33 mouse cellular contexts compared by ENCODE assay signal in the genomic region with DNA sequence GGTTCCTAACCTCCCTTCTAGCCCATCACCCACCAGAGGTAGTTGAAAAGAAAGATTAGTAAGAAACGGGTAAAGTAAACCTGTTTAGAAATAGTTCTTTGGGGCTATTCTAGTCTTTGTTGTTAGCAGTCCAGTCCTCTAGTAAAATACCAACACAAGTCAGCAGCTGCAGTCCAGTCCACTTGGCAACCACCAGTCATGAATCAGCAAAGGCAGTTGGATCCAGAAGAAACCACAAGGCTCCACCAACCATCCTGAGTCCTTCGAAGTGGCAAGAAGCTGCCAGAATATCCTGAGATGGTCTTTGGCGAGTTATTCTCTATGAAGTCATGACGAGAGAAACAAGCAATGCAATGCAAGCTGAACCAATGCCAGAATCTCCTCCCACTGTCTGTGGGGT.
"Had no signal": no experiment of that assay in that cellular context is flagged by ENCODE, and none has a peak within 500 bp of the region (broad histone marks: within the 10 kb centered on the region; RNA-seq: fewer than 3 reads in every experiment).

No protein-coding gene starts in this region.

- H3K4me3 ChIP-seq: heart, embryonic 12.5 days; heart, embryonic 13.5 days; heart, embryonic 15.5 days; hindbrain, embryonic 10.5 days; hindbrain, embryonic 12.5 days; hindbrain, embryonic 13.5 days; hindbrain, embryonic 15.5 days; intestine, embryonic 15.5 days; kidney, embryonic 15.5 days; layer of hippocampus, adult 2 months; left cerebral cortex, adult 2 months had no signal

- DNase-seq: heart, postnatal 10 days; heart, postnatal 14 days; heart, postnatal 36 days; heart, postnatal 4 days; kidney, adult 11 months; kidney, adult 18-20 months; kidney, adult 2 months; kidney, adult 8-10 months; kidney, adult 9 months; kidney, postnatal 10 days; kidney, postnatal 14 days; kidney, postnatal 25 days; kidney, postnatal 36 days; layer of hippocampus, adult 9-11 months; layer of hippocampus, postnatal 36 days had no signal

- H3K36me3 ChIP-seq: heart, embryonic 12.5 days; heart, embryonic 13.5 days; heart, embryonic 15.5 days; hindbrain, embryonic 10.5 days; hindbrain, embryonic 12.5 days; hindbrain, embryonic 13.5 days; hindbrain, embryonic 15.5 days; intestine, embryonic 15.5 days; kidney, embryonic 15.5 days had no signal

- H3K4me1 ChIP-seq: hindbrain, embryonic 10.5 days; hindbrain, embryonic 12.5 days had no signal

- H3K27ac ChIP-seq: heart, embryonic 15.5 days; hindbrain, embryonic 10.5 days; hindbrain, embryonic 12.5 days; hindbrain, embryonic 13.5 days; hindbrain, embryonic 14.5 days; hindbrain, embryonic 15.5 days; hindbrain, postnatal 0 days; intestine, embryonic 15.5 days; kidney, postnatal 0 days; left cerebral cortex, adult 2 months had no signal

- H3K27me3 ChIP-seq: heart, embryonic 12.5 days; heart, embryonic 13.5 days; heart, embryonic 15.5 days; hindbrain, embryonic 12.5 days; hindbrain, embryonic 13.5 days; hindbrain, embryonic 15.5 days; intestine, embryonic 15.5 days; kidney, embryonic 15.5 days had no signal

- ATAC-seq: hindbrain, embryonic 16.5 days; inflammation-experienced regulatory T-cells, adult 6 months; intestine, embryonic 15.5 days; intestine, embryonic 16.5 days; intestine, postnatal 0 days had no signal

- H3K9ac ChIP-seq: heart, embryonic 12.5 days; heart, embryonic 13.5 days; heart, embryonic 15.5 days; hindbrain, embryonic 12.5 days; hindbrain, embryonic 13.5 days; hindbrain, embryonic 14.5 days; hindbrain, embryonic 15.5 days; intestine, embryonic 15.5 days; kidney, embryonic 15.5 days had no signal

- H3K4me2 ChIP-seq: heart, embryonic 12.5 days; heart, embryonic 13.5 days; heart, embryonic 15.5 days; hindbrain, embryonic 12.5 days; hindbrain, embryonic 13.5 days; hindbrain, embryonic 14.5 days; hindbrain, embryonic 15.5 days; intestine, embryonic 15.5 days; kidney, embryonic 15.5 days had no signal

- H3K9me3 ChIP-seq: heart, embryonic 13.5 days; heart, embryonic 15.5 days; hindbrain, embryonic 12.5 days; hindbrain, embryonic 13.5 days; hindbrain, embryonic 15.5 days; intestine, embryonic 15.5 days; kidney, embryonic 15.5 days had no signal
